Mouse (Mus musculus) CH12.LX (cell line): Measurements from ENCODE around the gene Cnih1. TPM values are rescaled to one million over a fixed set of nuclear protein-coding genes. Genes with fewer than 3 reads are reported as not detected.

Source experiments
- DNase-seq: peaks from one replicate; pipeline ENCODE4 v3.0.0-alpha.2; 2013; ENCODE audit errors: extremely low read depth
- H3K27ac ChIP-seq: 2 replicates; pipeline ENCODE4 v1.5.1; 2012; ENCODE audit warnings: low read depth, mild to moderate bottlenecking, control low read depth, moderate library complexity; ENCODE audit not compliant: insufficient read depth
- H3K27me3 ChIP-seq: replicated peaks from 2 replicates; pipeline ENCODE3; 2012; ENCODE audit warnings: inconsistent platforms
- H3K36me3 ChIP-seq, 2 experiments: replicated peaks in 1 of 2; 2 replicates each; pipeline versions ENCODE3 to v1.6.1; 2012; ENCODE audit warnings: inconsistent platforms in 1 of 2, low read length in 1 of 2, mild to moderate bottlenecking in 1 of 2, mixed read lengths in 1 of 2, moderate library complexity in 1 of 2; ENCODE audit not compliant: control insufficient read depth in 1 of 2, insufficient read depth in 1 of 2
- H3K4me1 ChIP-seq, 2 experiments: 2 replicates each; pipeline ENCODE4 v1.6.1; 2012; ENCODE audit warnings: inconsistent platforms in 1 of 2, moderate library complexity in 1 of 2; ENCODE audit not compliant: insufficient read depth in 2 of 2, control insufficient read depth in 1 of 2
- H3K4me2 ChIP-seq: 2 replicates; pipeline ENCODE4 v1.6.1; 2012; ENCODE audit warnings: low read depth, mild to moderate bottlenecking, control low read depth; ENCODE audit not compliant: poor library complexity, insufficient read depth, severe bottlenecking
- H3K4me3 ChIP-seq, 3 experiments: fragments of 150-350 bp in 1 of 3; sonication (generic) in 1 of 3; replicated peaks in 1 of 3; 2 replicates each; pipeline versions ENCODE3 to v1.5.1; 2011 to 2012; ENCODE audit warnings: low read depth in 2 of 3, low read length in 2 of 3, mild to moderate bottlenecking in 2 of 3, moderate library complexity in 2 of 3, control low read depth in 1 of 3, improper control_type of control experiment in 1 of 3, inconsistent platforms in 1 of 3, mixed read lengths in 1 of 3; ENCODE audit not compliant: poor library complexity in 1 of 3
- H3K79me2 ChIP-seq: replicated peaks from 2 replicates; pipeline ENCODE4 v1.6.1; 2012; ENCODE audit warnings: mild to moderate bottlenecking, moderate library complexity; ENCODE audit not compliant: control insufficient read depth, poor library complexity, insufficient read depth, severe bottlenecking; ENCODE audit errors: extremely low read depth
- H3K9ac ChIP-seq: 2 replicates; pipeline ENCODE4 v1.6.1; 2012; ENCODE audit warnings: low read depth, mild to moderate bottlenecking, control low read depth, moderate library complexity; ENCODE audit not compliant: insufficient read depth
- H3K9me3 ChIP-seq: replicated peaks from 2 replicates; pipeline ENCODE3; 2012; ENCODE audit warnings: low read length, inconsistent platforms, mixed read lengths
- BHLHE40 ChIP-seq: IDR thresholded peaks from 2 replicates; pipeline ENCODE4 v1.6.1; 2011; ENCODE audit warnings: mild to moderate bottlenecking, low read depth, low read length, improper control_type of control experiment
- CHD2 ChIP-seq: IDR thresholded peaks from 2 replicates; pipeline ENCODE4 v1.6.1; 2011; ENCODE audit warnings: low read length, improper control_type of control experiment
- E2F4 ChIP-seq: IDR thresholded peaks from 2 replicates; pipeline ENCODE4 v1.6.1; 2011; ENCODE audit warnings: low read depth, low read length, improper control_type of control experiment; ENCODE audit not compliant: insufficient replicate concordance
- ETS1 ChIP-seq: conservative IDR thresholded peaks from 2 replicates; pipeline ENCODE4 v1.6.1; 2012; ENCODE audit warnings: low read depth, mild to moderate bottlenecking, inconsistent platforms, low read length, improper control_type of control experiment, moderate library complexity
- HCFC1 ChIP-seq: IDR thresholded peaks from 2 replicates; pipeline ENCODE4 v1.6.1; 2012; ENCODE audit warnings: low read depth, mild to moderate bottlenecking, inconsistent platforms, low read length, improper control_type of control experiment
- JUND ChIP-seq: conservative IDR thresholded peaks from 2 replicates; pipeline ENCODE4 v1.6.1; 2011; ENCODE audit warnings: low read depth, low read length, improper control_type of control experiment
- MAX ChIP-seq: IDR thresholded peaks from 2 replicates; pipeline ENCODE4 v1.6.1; 2011; ENCODE audit warnings: low read length, improper control_type of control experiment
- MYC ChIP-seq: IDR thresholded peaks from 2 replicates; pipeline ENCODE4 v1.6.1; 2011; ENCODE audit warnings: low read depth, mild to moderate bottlenecking, improper control_type of control experiment, low read length
- POLR2A ChIP-seq: IDR thresholded peaks from 2 replicates; pipeline ENCODE4 v1.6.1; 2011; ENCODE audit warnings: low read depth, mild to moderate bottlenecking, improper control_type of control experiment, low read length
- RCOR1 ChIP-seq: conservative IDR thresholded peaks from 2 replicates; pipeline ENCODE4 v1.6.1; 2012; ENCODE audit warnings: low read depth, mild to moderate bottlenecking, inconsistent platforms, low read length, improper control_type of control experiment
- TCF12 ChIP-seq: IDR thresholded peaks from 2 replicates; pipeline ENCODE4 v1.6.1; 2014; ENCODE audit warnings: low read depth, mild to moderate bottlenecking, inconsistent platforms, low read length, improper control_type of control experiment
- UBTF ChIP-seq: IDR thresholded peaks from 2 replicates; pipeline ENCODE4 v1.6.1; 2012; ENCODE audit warnings: low read depth, mild to moderate bottlenecking, inconsistent platforms, low read length, improper control_type of control experiment, moderate library complexity
- ZKSCAN1 ChIP-seq: IDR thresholded peaks from 2 replicates; pipeline ENCODE4 v1.6.1; 2012; ENCODE audit warnings: low read depth, inconsistent platforms, low read length, improper control_type of control experiment, borderline replicate concordance
- dilution Hi-C: fragments of 300-500 bp; cut with MboI; formaldehyde crosslinking; loops from 2 replicates; pipeline ENCODE4 v1.14.3; 2020; ENCODE audit warnings: low sequenced_read_pairs; ENCODE audit not compliant: extremely low pct_unique_long_range_greater_than_20kb, extremely low pct_ligation_motif_present
- in situ Hi-C: fragments of 300-500 bp; cut with MboI; formaldehyde crosslinking; loops from 3 replicates; pipeline ENCODE4 v1.14.3; 2019; ENCODE audit warnings: low sequenced_read_pairs, low pct_ligation_motif_present, low pct_unique_long_range_greater_than_20kb, mixed read lengths
- polyA plus RNA-seq: library from polyadenylated mRNA; unstranded; fragments of >175 nt; gene quantifications from 2 replicates; pipeline ENCODE4 v1.2.1, GENCODE M21; 2012; ENCODE audit warnings: low read depth; ENCODE audit not compliant: insufficient read length
- total RNA-seq, 2 experiments: library from RNA; depleted of rRNA; stranded (reverse); fragments of 300-350 nt in 1 of 2; fragments of >200 nt in 1 of 2; gene quantifications; 2 replicates each; pipeline ENCODE4 v1.2.3; 2012 to 2014

Gene Cnih1
- total and polyA plus RNA-seq, 3 experiments: 68.9 to 190 (median 185) TPM

GRCm38 (mm10) chr14:46803259-46803658, 15.0 kb upstream of the Cnih1 start:
- Histone ChIP-seq H3K9ac (no peak overlapping the region), H3K27me3 (no peaks in the 10 kb centered on the region), H3K4me3 (no peak overlapping the region), H3K79me2 (no peaks in the 10 kb centered on the region), H3K4me1 (peaks cover 6 to 31% of the 10 kb centered on the region in 2 experiments; a peak in 3 of 4 replicates), H3K4me2 (no peak overlapping the region), H3K27ac (no peak overlapping the region), H3K9me3 (no peaks in the 10 kb centered on the region)
- dilution Hi-C loops: no loop called here
- TF ChIP-seq UBTF (no peak), HCFC1 (no peak), BHLHE40 (no peak), ETS1 (no peak)
- TF ChIP-seq, all 38 proteins: peak for 0
- no peak for DNase-seq
- peaks cover 0 to 34% of the 10 kb centered on the region in 2 experiments for H3K36me3 ChIP-seq
- in situ Hi-C loops: no loop called here

- no peak for TF ChIP-seq ZKSCAN1
- no peak for TF ChIP-seq JUND
- no peak for TF ChIP-seq MYC
- no peak for TF ChIP-seq ETS1
- TF ChIP-seq MAX: no peak
- dilution Hi-C loops (no loop called here), in situ Hi-C loops (no loop called here)
- Histone ChIP-seq H3K79me2 (no peaks in the 10 kb centered on the region), H3K9ac (no peak overlapping the region), H3K27me3 (no peaks in the 10 kb centered on the region), H3K4me1 (peaks cover 0 to 7% of the 10 kb centered on the region in 2 experiments; a peak in 2 of 4 replicates), H3K27ac (no peak overlapping the region), H3K4me2 (no peak overlapping the region), H3K4me3 (no peak overlapping the region), H3K9me3 (no peaks in the 10 kb centered on the region), H3K36me3 (peaks cover 0 to 23% of the 10 kb centered on the region in 2 experiments)
- DNase-seq: no peak
These were observed 12.6 kb upstream of the Cnih1 start for GRCm38 (mm10) chr14:46800684-46801345.

- no peaks in the 10 kb centered on the region for H3K27me3 ChIP-seq
- H3K4me2 ChIP-seq: no peak overlapping the region
- no peak overlapping the region for H3K27ac ChIP-seq
- in situ Hi-C loops: no loop called here
- H3K9ac ChIP-seq: no peak overlapping the region
- H3K9me3 ChIP-seq: no peaks in the 10 kb centered on the region
- DNase-seq: no peak
- dilution Hi-C loops: no loop called here
- no peak overlapping the region for H3K4me3 ChIP-seq
- H3K79me2 ChIP-seq: no peaks in the 10 kb centered on the region
- TF ChIP-seq CHD2 (no peak), RCOR1 (no peak), TCF12 (no peak), ETS1 (no peak), POLR2A (no peak), E2F4 (no peak)
- TF ChIP-seq, all 38 proteins: peak for 0
- Histone ChIP-seq H3K4me1 (peaks cover 0 to 16% of the 10 kb centered on the region in 2 experiments; a peak in 2 of 4 replicates), H3K36me3 (peaks cover 0 to under 1% of the 10 kb centered on the region in 2 experiments)
These were observed 5.9 kb upstream of the Cnih1 start for GRCm38 (mm10) chr14:46794157-46794556.
